Mouse (Mus musculus): ENCODE results near the gene Klhl29.

The Klhl29 gene

DNA sequence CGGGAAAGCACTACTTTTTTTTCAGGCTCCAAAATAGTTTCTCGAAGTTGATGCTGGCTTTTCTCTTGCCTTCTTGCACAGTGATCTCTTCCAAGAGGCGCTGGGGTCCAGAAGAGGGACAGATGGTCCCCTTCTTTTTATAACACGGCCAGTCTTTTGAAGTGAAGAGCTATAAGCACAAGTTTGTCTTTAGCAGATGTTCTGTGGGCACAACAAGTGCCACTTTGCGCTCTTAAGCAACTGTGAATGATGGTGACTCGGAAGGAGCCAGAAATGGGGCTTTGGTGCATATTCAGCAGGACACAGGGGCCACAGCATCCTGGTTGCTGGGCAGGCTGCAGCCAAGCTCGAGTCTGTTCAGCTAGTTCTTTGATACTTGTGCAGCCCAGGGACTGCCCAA is 249.6 kb downstream of the Klhl29 start:
- DNase-seq (ENCODE audit: low read depth, low spot score): no peak

DNA sequence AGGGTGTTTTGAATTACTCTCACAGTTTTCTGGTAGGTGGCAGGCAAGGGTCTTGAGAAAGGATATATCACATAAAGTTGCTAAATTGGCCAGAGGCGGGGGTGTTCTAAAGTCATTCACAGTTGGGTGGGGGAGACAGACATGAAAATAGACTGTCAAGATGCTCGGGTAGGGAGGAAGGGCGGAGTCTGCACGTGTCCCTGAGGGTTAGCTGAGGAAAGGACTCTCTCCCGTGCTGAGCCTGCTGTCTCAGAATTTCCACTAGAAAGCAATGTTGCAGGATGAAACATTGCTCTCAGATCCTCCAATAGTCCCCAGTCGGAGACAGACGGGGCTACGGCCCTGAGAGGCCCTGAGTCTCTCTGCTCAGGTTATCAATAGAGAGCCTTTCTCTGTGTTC is 252.5 kb downstream of the Klhl29 start:
- no peak for DNase-seq (ENCODE audit: low read depth, low spot score)

DNA sequence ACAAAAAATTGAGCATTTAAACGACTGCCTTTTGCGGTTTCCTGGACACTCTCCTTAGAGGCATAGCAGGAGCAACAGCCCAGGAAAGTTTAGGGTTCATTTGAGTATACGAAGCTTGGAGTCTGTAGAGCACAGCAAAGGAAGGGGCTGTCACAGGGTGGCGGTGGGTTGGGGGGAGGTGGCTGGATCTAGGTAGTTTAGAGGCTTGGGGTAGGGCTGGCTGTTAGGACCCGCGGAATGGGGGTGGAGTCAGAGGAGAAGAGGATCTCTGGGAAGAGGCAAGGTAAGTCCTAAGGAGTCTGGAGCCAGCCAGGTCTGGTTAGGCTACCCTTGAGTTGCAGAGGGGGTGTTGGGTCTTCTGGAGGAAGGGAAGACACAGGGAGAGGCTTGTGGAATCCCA is 255.2 kb downstream of the Klhl29 start:
- DNase-seq (ENCODE audit: low read depth, low spot score): peak; percentile 10

DNA sequence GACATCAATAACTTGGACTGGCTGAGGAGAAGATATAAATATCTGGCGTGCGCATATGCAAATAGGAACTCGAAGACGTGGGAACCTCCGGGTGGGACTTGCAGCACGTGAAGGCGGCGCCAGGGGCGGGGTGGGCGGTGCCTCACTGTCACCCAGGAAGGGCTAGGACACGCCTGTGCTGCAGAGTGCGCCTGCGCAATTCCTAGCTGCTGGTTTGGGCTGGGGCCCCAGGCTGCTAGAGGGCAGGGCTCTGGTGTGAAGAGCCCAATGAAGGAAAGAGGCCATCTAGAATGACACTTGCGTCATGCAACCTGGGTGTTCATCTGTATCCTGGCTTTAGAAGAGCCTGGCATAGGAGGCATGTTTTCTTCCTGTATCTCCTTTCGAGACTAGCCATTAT is 255.8 kb downstream of the Klhl29 start:
- DNase-seq (ENCODE audit: low read depth, low spot score): peak; percentile 92

DNA sequence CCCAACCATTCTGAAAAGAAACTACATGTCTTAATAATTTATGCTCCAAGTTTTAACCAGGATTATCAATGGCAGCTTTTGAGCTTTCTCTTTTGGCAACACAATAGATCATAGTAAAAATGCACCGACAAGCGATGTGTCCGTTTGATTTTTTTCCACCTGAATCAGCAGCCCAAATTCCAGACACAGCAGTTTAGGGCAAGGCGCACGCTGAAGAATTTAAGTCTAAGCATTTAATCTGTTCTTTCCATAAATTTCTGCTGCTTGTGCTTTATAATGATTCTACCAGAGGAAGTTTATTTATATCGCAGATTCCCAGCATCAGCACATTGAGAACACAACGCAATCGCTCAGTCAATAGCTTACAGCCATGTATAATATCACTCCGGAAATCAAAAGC is 256.2 kb downstream of the Klhl29 start:
- no peak for DNase-seq (ENCODE audit: low read depth, low spot score)

DNA sequence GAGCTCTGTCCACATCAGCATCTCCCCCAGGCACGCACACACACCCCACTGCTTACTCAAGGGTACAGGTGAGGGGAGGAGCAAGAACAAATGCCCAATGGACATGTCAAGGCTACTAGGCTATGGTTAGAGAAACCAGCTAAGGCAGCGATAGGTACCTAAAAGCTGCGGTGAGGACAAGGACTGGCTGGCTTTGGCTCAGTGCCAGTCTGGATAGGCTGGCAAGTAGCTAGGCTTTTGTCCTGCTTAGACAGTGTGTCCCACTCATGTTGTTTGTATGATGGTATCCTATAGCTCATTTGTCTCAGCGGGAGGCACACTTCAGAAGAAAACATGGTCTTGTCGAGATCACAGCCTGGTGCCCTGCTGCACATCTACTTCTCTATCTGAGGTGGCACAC is 258.9 kb downstream of the Klhl29 start:
- no peak for DNase-seq (ENCODE audit: low read depth, low spot score)

DNA sequence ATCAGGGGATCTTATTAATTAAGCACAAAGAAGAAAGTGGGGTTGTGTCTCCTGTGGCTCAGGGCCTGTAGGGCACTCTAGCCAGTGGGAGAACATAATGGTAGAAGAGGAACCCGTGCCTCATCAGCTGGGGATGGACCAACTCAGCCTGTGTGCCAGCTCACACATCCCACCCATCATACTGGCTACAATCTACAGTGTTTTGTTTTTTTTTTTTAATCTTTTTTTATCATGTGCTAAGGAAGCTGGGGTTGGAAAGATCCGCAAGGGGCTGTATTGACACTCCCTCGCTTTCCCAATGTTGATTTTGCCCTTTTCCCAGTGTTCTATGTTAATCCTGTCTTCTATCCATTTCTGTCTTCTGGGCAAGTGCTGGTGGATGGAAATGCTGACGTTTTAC is 260.9 kb downstream of the Klhl29 start:
- no peak for DNase-seq (ENCODE audit: low read depth, low spot score)

DNA sequence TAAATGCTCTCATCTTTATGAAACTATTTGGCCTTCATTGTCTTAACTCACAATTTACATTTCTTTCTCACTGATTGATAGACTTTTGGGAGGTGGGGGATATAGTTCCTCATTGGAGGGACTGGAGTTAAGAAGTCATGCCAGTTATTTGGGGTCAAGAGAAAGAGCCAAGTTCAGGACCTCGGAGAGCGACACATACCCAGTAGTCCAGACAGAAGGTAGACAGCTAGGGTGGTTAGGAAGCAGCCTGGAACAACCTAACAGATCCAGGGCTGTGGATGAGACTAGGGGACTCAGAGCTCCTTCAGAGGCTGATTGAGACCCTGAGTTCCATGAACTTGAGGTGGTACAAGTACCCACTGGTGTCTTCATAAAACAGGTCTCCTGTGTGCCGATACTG is 264.1 kb downstream of the Klhl29 start:
- peak; percentile 50 for DNase-seq (ENCODE audit: low read depth, low spot score)

DNA sequence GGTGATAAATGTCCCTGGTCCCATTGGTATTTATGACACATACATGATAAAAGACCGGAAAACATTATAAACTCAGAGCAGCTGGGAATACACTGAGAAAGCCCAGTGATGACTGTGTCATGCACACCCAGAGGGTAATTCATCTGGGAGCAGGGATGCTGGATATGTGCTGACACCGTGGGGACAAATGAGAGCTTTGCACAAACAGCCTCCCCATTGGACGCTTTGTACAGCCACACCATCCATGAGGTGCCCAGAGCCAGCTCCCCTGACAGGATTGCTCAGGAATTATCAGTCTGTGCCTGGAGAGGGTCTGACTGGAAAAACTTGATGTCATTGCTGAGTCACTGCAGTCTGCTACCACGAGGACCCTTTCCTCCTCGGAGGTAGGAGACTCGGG is 266.9 kb downstream of the Klhl29 start:
- DNase-seq (ENCODE audit: low read depth, low spot score): no peak

DNA sequence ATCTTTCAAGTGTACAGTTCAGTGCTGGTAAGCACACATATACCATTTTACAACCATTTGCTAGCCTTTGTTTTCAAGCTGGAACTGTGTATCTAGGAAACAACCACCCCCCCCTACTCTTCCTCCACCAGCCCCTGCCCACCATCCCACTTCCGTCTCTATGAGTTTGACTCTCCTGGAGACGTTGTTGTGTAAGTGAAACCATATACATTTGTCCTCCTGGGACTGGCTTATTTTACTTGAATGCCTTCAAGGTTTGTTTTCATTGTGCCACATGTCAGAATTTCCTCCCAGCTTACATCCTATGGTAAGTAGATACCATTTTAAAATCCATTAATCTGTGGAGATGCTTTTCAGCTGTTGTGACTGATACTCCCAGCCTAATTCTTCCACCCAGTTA is 267.7 kb downstream of the Klhl29 start:
- DNase-seq (ENCODE audit: low read depth, low spot score): no peak

DNA sequence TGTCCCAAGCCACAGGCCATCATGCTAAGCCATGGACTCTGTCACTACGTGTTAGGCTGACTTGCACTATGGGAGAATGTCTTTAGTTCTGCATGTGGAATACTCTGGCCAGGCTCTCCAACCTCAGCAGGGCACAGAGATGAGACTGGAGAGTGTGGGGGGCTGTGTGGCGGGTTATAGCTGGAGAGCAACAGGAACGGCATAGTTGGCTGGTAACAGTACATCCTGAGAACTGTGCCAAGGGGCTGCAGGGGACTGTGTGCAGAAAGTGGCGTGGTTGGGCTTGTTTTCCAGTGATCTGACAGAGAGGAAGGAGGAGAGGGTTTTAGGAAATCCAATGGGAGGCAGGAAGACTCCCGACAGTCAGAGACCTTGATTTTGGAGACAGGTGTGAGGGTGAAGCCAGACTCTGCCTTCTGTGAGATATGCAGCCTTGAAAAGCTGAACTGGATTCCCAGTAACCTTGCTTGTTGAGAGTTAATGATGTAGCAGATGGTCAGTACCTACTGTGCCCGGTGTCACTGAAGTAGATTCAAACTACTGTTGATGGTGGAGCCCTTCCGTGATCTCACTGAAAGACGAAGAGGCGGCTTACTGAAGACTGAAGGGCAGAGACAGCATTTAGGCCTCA is 270.9 kb downstream of the Klhl29 start:
- no peak for DNase-seq (ENCODE audit: low read depth, low spot score)

DNA sequence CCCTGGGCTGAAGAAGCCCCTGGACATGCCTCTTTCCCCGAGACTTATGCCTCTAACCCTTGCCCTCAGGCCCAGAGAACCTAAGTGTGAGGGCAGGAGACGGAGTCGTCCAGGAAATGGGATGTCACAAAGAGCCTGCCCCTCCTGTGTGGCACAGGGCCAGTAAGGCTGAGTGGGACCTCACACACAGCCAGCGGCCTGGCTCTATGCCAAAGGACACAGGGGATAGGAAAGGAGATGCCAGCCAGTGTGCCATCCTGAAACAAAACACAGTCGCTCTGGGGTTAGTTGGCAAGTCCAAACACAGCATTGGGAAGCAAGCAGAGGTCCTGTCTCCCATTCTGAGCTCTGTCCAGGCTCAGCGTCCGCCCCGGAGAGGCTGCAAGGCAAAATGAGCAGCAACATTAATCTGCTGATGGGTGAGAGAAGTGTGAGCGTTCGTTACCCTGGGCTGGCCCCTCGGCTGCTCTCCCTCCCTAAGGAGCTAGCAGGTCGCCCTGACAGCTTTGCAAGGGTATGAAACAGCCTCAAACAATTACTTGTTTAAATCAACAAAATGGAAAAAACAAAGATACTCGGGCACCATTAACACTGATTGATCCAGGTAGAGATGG is 274.0 kb downstream of the Klhl29 start:
- DNase-seq (ENCODE audit: low read depth, low spot score): no peak

DNA sequence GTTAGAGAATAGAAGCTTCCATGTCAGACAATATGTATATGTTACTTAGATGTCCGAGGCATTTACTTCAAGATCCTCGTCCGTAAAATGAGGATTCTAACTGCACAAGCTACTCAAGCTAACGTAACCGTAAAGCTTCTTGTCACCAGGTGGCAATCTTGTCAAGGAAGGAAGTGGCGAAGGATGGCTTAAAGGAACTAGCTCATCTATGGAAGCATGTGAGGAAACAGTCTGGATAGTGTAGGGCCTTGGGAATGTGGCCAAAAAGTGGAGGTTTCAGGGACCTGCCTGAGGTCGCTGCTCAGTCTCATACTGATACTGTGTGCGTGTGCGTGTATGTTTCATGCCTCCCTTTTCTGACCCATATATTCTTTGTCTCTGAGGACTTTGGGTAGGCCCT is 275.9 kb downstream of the Klhl29 start:
- no peak for DNase-seq (ENCODE audit: low read depth, low spot score)

DNA sequence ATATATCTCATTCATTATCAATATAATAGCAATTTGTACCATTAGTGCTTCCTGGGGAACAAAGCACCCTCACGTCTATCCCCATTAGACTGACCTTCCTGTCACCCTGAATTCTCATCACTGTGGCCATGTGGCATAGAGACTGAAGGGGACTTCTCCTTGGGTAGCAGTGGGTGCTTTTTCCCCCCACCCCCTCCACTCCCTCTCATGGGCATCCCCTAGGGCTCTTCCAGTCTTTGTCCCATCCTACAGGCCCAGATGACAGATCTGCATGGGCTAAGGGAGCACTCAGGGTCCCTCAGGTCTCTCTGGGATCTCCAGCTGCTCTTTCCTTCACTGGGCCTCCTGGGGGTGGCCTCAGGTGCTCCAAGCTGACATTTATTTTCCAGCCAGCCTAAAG is 286.8 kb downstream of the Klhl29 start:
- DNase-seq (ENCODE audit: low read depth, low spot score): no peak

DNA sequence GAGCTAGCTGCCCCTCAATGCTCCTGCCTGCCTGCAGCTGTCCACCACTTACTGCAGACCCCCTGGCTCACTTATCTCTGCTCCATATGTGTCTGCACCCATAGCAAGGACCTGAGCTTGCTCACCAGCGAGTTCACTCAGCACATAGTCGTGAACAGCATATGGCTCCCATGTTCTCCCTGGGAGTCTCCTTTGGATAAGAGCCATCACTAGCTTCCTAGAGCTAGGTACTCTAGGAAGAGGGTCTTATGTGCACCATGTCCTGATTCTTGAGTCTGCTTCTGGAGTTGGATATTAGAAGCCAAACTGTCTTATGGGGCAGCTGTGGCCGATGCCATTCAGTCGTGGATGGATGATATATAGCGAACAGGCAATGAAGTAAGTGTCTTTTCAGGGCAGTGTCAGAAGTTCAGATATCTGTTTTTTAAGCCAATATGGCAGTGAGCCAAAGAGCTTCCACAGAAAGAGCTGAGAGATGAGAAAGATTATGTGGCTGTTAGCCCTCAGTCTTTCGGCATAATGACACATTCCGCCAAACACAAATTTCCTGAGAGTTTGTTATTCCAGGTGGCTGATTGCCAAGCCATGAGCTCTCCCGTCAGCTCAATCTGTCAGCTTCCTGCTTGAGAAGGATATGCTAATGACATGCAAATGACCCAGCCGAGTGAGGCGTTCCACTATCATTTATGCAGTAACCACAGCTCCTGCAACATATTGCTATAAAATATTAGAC is 287.5 kb downstream of the Klhl29 start:
- no peak for DNase-seq (ENCODE audit: low read depth, low spot score)

DNA sequence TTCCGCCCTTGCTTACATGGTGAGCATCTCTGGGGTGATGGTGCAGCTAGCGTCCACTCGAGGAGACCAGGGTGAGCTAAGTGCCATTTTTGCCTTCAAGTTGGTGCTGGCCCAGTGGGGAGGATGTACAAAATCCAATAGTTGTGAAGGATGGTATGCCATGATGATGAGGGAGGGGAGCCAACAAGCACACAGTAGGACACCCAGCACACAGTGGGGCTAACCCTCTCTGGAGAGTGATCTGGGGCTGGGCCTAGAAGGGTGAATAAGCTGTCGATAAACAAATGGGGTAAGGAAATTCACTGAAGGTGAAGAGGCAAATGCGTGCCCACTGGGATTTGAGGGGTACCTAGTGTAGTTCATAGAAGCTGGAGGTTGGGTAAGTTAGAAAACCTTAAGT is 290.8 kb downstream of the Klhl29 start:
- DNase-seq (ENCODE audit: low read depth, low spot score): no peak

DNA sequence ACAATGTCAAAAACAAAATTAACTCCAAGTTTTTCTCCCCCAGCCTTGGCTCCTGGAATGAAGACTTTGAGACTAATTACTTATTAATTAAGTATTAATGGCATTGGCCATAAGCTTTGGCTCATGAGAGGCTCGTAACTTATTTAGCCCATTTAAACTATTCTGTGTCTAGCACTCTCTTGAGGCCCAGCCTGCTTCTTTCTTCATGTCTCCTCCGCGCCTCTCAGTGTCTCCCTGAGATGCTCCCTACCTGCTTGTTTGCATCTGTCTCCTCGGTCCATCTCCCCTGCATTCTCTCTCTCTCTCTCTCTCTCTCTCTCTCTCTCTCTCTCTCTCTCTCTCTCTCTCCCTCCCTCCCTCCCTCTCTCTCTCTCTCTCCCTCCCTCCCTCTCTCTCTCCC is 294.0 kb downstream of the Klhl29 start:
- no peak for DNase-seq (ENCODE audit: low read depth, low spot score)

DNA sequence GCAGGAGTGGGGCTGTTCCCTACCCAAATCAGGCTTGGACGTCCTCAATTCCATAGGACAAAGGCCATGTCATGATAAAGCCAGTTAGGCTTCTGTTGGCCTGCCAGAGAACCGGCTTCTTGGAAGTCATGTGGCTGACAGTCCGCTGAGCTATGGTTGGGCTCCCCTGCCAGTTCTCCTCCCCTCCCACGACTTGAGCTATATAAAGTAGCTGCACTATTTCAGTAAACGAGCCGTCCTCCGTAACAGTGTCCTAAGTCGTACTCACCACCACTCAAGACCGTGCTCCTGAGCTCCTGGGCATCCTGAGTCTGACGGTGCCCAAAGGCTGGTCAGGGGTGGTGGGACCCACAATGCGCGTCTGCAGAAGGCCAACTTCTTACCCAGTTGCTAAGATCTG is 302.3 kb downstream of the Klhl29 start:
- no peak for DNase-seq (ENCODE audit: low read depth, low spot score)

DNA sequence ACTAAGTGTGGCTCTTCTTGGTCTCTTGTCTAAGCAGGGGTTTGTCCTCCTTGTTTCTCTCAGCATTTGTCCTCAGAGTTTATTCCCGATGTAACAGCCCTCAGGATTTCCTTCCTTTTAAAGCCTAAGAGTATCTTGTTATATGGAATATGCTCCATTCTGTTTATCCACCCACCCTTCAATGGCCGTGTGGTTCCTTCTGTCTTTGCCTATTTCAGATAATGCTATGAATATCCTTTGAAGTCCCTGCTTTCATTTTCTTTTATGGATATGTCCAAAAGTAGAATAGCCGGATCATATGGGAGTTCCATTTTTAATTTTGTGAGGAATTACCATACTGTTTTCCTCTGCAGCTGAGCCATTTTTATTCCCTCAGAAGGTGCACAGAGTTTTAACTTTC is 305.4 kb downstream of the Klhl29 start:
- no peak for DNase-seq (ENCODE audit: low read depth, low spot score)

DNA sequence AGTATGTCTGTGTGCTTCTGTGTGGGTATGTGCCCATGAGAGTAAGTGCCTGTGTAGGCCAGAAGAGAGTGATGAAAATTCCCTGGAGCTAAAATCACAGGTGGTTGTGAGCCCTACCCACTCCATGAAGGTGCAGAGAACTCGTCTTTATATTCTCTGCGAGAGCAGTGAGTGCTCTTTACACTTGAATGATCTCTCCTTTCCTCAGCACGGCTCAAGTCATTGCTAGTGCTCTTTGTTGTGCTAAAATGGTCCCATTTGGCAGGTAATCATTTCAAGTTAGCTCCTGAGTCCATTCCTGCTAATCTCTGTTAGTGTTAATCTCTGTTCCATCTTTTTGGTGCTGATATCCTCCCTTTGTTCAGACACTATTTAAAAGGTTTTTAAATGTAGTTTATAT is 307.9 kb downstream of the Klhl29 start:
- peak; percentile 76 for DNase-seq (ENCODE audit: low read depth, low spot score)

DNA sequence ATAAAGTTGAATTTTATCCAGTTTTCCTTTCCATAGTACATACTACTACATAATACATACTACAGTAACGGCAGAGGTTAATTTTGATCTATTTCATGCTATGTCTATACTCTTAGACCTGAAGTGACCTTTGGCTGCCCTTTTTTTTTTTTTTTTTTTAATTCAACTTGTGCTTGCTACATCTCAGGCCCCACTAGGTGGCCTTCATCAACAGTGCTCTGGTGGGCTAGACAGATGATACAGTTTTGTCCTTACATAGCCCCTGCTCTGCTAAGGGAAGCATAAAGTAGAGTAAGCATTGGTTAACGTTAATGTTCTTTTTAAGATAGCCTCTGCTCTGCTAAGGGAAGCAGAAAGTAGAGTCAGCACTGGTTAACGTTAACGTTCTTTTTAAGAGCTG is 327.4 kb downstream of the Klhl29 start:
- DNase-seq (ENCODE audit: low read depth, low spot score): no peak

DNA sequence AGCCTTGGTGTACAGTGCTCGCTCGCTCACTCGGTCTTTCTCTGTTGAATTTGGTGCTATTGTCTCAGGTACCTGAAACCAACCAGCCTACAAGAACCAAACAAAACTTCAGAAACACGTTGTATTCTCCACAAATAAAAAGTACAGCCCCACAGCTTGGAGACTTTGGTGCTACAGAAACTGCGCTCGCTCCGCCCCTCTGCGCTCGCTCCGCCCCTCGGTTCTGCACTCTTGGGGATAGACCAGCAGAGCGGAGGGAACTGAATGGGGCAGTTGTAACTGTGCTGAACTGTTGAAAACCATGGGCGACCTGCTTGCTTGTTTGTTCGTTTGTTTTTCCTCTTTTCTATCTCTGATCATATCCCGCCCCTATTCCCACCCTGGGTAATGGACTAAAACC is 331.3 kb downstream of the Klhl29 start:
- peak; percentile 45 for DNase-seq (ENCODE audit: low read depth, low spot score)

DNA sequence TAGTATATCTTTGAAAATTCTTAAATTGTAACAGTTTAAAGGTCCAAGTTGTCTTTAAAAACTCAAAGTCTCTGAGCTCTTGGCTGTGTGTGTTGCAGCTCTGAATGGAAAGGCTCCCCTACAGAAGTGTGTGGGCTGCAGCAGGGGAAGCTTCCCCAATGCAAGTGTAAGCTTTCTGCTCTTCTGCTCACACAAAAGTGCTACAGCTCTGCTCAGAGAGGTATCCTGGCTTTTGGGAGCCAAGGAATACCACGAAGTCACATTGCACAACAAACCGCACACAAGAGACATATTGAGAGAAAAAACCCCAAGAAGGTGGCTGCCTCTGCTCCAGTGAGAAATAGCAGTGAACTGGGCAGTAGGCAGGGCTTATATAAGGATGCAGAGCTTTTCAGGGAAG is 337.5 kb downstream of the Klhl29 start:
- DNase-seq (ENCODE audit: low read depth, low spot score): no peak

All from ES-CJ7 (cell line).